Mouse (Mus musculus): ENCODE measurements at regions not wholly inside any gene's neighbourhood (a gene's known extent, or its start where the extent isn't known, plus 50 kb on each side); places are given as distances from the start of the nearest gene placed in this dataset.

- no peaks in the 10 kb centered on the region for H3K27me3 ChIP-seq (replicated peaks; ENCODE audit: control insufficient read depth, insufficient read depth, low read length)
- DNase-seq (ENCODE audit: low spot score) (no peak), ATAC-seq (ENCODE audit: low read depth) (no peak)
- 76% methylated on average over 8 of the region's 8 CpGs for WGBS
- no peak overlapping the region for H3K4me2 ChIP-seq (ENCODE audit: low read depth, low read length)
- no peak overlapping the region for H3K27ac ChIP-seq (replicated peaks; ENCODE audit: low read depth, low read length)
- H3K9ac ChIP-seq (ENCODE audit: low read depth, low read length), result no peak overlapping the region
- no peak overlapping the region for H3K4me3 ChIP-seq (ENCODE audit: low read depth, low read length)
- no peaks in the 10 kb centered on the region for H3K4me1 ChIP-seq (ENCODE audit: control insufficient read depth, insufficient read depth, low read length)
- no peaks in the 10 kb centered on the region for H3K36me3 ChIP-seq (ENCODE audit: control insufficient read depth, insufficient read depth, low read length)
- H3K9me3 ChIP-seq (ENCODE audit: control insufficient read depth, low read length), result no peaks in the 10 kb centered on the region
These were observed 244.7 kb upstream of the Zfp637 start for GRCm38 (mm10) chr6:117596166-117596840.

- Histone ChIP-seq H3K9ac (ENCODE audit: low read depth, low read length) (no peak overlapping the region), H3K4me1 (ENCODE audit: control insufficient read depth, insufficient read depth, low read length) (peaks cover 10% of the 10 kb centered on the region), H3K4me2 (ENCODE audit: low read depth, low read length) (no peak overlapping the region), H3K36me3 (ENCODE audit: control insufficient read depth, insufficient read depth, low read length) (no peaks in the 10 kb centered on the region), H3K27me3 (replicated peaks; ENCODE audit: control insufficient read depth, insufficient read depth, low read length) (no peaks in the 10 kb centered on the region), H3K9me3 (ENCODE audit: control insufficient read depth, low read length) (peaks cover 11% of the 10 kb centered on the region; the same call in 1 of the 2 replicates), H3K27ac (replicated peaks; ENCODE audit: low read depth, low read length) (no peak overlapping the region), H3K4me3 (ENCODE audit: low read depth, low read length) (no peak overlapping the region)
- DNase-seq (ENCODE audit: low spot score) (no peak), ATAC-seq (ENCODE audit: low read depth) (no peak)
- WGBS, result 76% methylated on average over 2 of the region's 2 CpGs
These were observed 236.1 kb upstream of the Zfp637 start for GRCm38 (mm10) chr6:117604834-117605233.

GRCm38 (mm10) chr6:117605685-117606084 lies 235.3 kb upstream of the Zfp637 start:
- H3K4me3 ChIP-seq (ENCODE audit: low read depth, low read length), result no peak overlapping the region
- H3K36me3 ChIP-seq (ENCODE audit: control insufficient read depth, insufficient read depth, low read length), result no peaks in the 10 kb centered on the region
- ATAC-seq (ENCODE audit: low read depth) (no peak), DNase-seq (ENCODE audit: low spot score) (no peak)
- H3K27me3 ChIP-seq (replicated peaks; ENCODE audit: control insufficient read depth, insufficient read depth, low read length), result no peaks in the 10 kb centered on the region
- peaks cover 18% of the 10 kb centered on the region for H3K4me1 ChIP-seq (ENCODE audit: control insufficient read depth, insufficient read depth, low read length)
- no peak overlapping the region for H3K27ac ChIP-seq (replicated peaks; ENCODE audit: low read depth, low read length)
- no peak overlapping the region for H3K9ac ChIP-seq (ENCODE audit: low read depth, low read length)
- peaks cover 11% of the 10 kb centered on the region; the same call in 1 of the 2 replicates for H3K9me3 ChIP-seq (ENCODE audit: control insufficient read depth, low read length)
- WGBS, result 60% methylated on average over 4 of the region's 4 CpGs
- H3K4me2 ChIP-seq (ENCODE audit: low read depth, low read length), result no peak overlapping the region

- H3K4me3 ChIP-seq (ENCODE audit: low read depth, low read length), result no peak overlapping the region
- WGBS, result 86% methylated on average over 6 of the region's 6 CpGs
- H3K9ac ChIP-seq (ENCODE audit: low read depth, low read length), result no peak overlapping the region
- H3K4me2 ChIP-seq (ENCODE audit: low read depth, low read length), result no peak overlapping the region
- no peak for ATAC-seq (ENCODE audit: low read depth)
- H3K36me3 ChIP-seq (ENCODE audit: control insufficient read depth, insufficient read depth, low read length), result no peaks in the 10 kb centered on the region
- no peak for DNase-seq (ENCODE audit: low spot score)
- no peak overlapping the region for H3K27ac ChIP-seq (replicated peaks; ENCODE audit: low read depth, low read length)
- peaks cover 18% of the 10 kb centered on the region for H3K4me1 ChIP-seq (ENCODE audit: control insufficient read depth, insufficient read depth, low read length)
- peaks cover 11% of the 10 kb centered on the region; the same call in 1 of the 2 replicates for H3K9me3 ChIP-seq (ENCODE audit: control insufficient read depth, low read length)
- H3K27me3 ChIP-seq (replicated peaks; ENCODE audit: control insufficient read depth, insufficient read depth, low read length), result no peaks in the 10 kb centered on the region
These were observed 234.8 kb upstream of the Zfp637 start for GRCm38 (mm10) chr6:117606211-117606610.

- Histone ChIP-seq H3K4me1 (ENCODE audit: control insufficient read depth, insufficient read depth, low read length) (peaks cover 18% of the 10 kb centered on the region), H3K4me3 (ENCODE audit: low read depth, low read length) (no peak overlapping the region), H3K27me3 (replicated peaks; ENCODE audit: control insufficient read depth, insufficient read depth, low read length) (no peaks in the 10 kb centered on the region), H3K4me2 (ENCODE audit: low read depth, low read length) (no peak overlapping the region), H3K9ac (ENCODE audit: low read depth, low read length) (no peak overlapping the region), H3K36me3 (ENCODE audit: control insufficient read depth, insufficient read depth, low read length) (no peaks in the 10 kb centered on the region), H3K27ac (replicated peaks; ENCODE audit: low read depth, low read length) (no peak overlapping the region), H3K9me3 (ENCODE audit: control insufficient read depth, low read length) (peaks cover 11% of the 10 kb centered on the region; the same call in 1 of the 2 replicates)
- ATAC-seq (ENCODE audit: low read depth) (no peak), DNase-seq (ENCODE audit: low spot score) (no peak)
- 71% methylated on average over 5 of the region's 5 CpGs for WGBS
These were observed 234.0 kb upstream of the Zfp637 start for GRCm38 (mm10) chr6:117607023-117607422.

- Histone ChIP-seq H3K27ac (replicated peaks; ENCODE audit: low read depth, low read length) (peak overlapping the region; percentile 31; the same call in 1 of the 2 replicates), H3K4me3 (ENCODE audit: low read depth, low read length) (no peak overlapping the region), H3K4me1 (ENCODE audit: control insufficient read depth, insufficient read depth, low read length) (peaks cover 29% of the 10 kb centered on the region), H3K27me3 (replicated peaks; ENCODE audit: control insufficient read depth, insufficient read depth, low read length) (no peaks in the 10 kb centered on the region), H3K9ac (ENCODE audit: low read depth, low read length) (no peak overlapping the region), H3K9me3 (ENCODE audit: control insufficient read depth, low read length) (0 out of 2 replicates have a peak, but pooled peaks cover 6% of the 10 kb centered on the region), H3K4me2 (ENCODE audit: low read depth, low read length) (no peak overlapping the region; the same call in 1 of the 2 replicates), H3K36me3 (ENCODE audit: control insufficient read depth, insufficient read depth, low read length) (no peaks in the 10 kb centered on the region)
- ATAC-seq (ENCODE audit: low read depth), result peak; percentile 85
- peak; percentile 93 for DNase-seq (ENCODE audit: low spot score)
- 39% methylated on average over 11 of the region's 11 CpGs for WGBS
These were observed 231.2 kb upstream of the Zfp637 start for GRCm38 (mm10) chr6:117609476-117610404.

- no peaks in the 10 kb centered on the region for H3K36me3 ChIP-seq (ENCODE audit: control insufficient read depth, insufficient read depth, low read length)
- no peak overlapping the region for H3K4me2 ChIP-seq (ENCODE audit: low read depth, low read length)
- H3K9ac ChIP-seq (ENCODE audit: low read depth, low read length), result no peak overlapping the region
- H3K27ac ChIP-seq (replicated peaks; ENCODE audit: low read depth, low read length), result no peak overlapping the region
- no peaks in the 10 kb centered on the region for H3K27me3 ChIP-seq (replicated peaks; ENCODE audit: control insufficient read depth, insufficient read depth, low read length)
- H3K4me3 ChIP-seq (ENCODE audit: low read depth, low read length), result no peak overlapping the region
- 0 out of 2 replicates have a peak, but pooled peaks cover 6% of the 10 kb centered on the region for H3K9me3 ChIP-seq (ENCODE audit: control insufficient read depth, low read length)
- DNase-seq (ENCODE audit: low spot score) (no peak), ATAC-seq (ENCODE audit: low read depth) (no peak)
- H3K4me1 ChIP-seq (ENCODE audit: control insufficient read depth, insufficient read depth, low read length), result peaks cover 29% of the 10 kb centered on the region
- WGBS, result 84% methylated on average over 10 of the region's 10 CpGs
These were observed 229.7 kb upstream of the Zfp637 start for GRCm38 (mm10) chr6:117611281-117611680.

DNA sequence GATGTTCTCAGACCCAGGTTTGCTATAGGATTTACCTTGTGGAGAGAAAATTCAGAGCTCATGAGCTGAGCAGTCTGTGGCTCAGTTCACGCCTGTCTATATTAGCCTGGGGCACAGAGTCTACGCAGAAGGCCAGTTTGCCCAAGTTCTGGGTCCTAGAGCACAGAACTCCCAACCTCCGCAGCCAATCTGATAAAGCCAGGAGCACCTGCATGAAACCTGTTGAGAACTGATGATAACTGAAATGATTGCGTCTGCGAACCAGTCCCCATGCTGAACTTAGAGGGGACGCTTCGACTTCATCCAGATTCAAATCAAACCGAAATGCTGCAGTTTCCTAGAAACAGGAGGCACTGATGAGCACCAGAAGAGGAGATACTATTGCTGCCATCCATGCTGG lies 229.0 kb upstream of the Zfp637 start:
- H3K36me3 ChIP-seq (ENCODE audit: control insufficient read depth, insufficient read depth, low read length), result no peaks in the 10 kb centered on the region
- H3K27ac ChIP-seq (replicated peaks; ENCODE audit: low read depth, low read length), result no peak overlapping the region
- DNase-seq (ENCODE audit: low spot score), result no peak
- no peak overlapping the region for H3K9ac ChIP-seq (ENCODE audit: low read depth, low read length)
- 0 out of 2 replicates have a peak, but pooled peaks cover 6% of the 10 kb centered on the region for H3K9me3 ChIP-seq (ENCODE audit: control insufficient read depth, low read length)
- H3K4me1 ChIP-seq (ENCODE audit: control insufficient read depth, insufficient read depth, low read length), result peaks cover 29% of the 10 kb centered on the region
- H3K27me3 ChIP-seq (replicated peaks; ENCODE audit: control insufficient read depth, insufficient read depth, low read length), result no peaks in the 10 kb centered on the region
- no peak overlapping the region for H3K4me3 ChIP-seq (ENCODE audit: low read depth, low read length)
- H3K4me2 ChIP-seq (ENCODE audit: low read depth, low read length), result no peak overlapping the region
- 83% methylated on average over 8 of the region's 8 CpGs for WGBS
- no peak for ATAC-seq (ENCODE audit: low read depth)
